Mouse (Mus musculus): ENCODE results near the gene Snd1. TPM values are rescaled to one million over a fixed set of nuclear protein-coding genes. Genes with fewer than 3 reads are reported as not detected.

Gene Snd1
- total and polyA plus RNA-seq, 3 experiments: 83.7 to 377 (median 210) TPM

- in situ Hi-C loops (cut with MboI; ENCODE audit: low pct_ligation_motif_present, low pct_unique_long_range_greater_than_20kb, low sequenced_read_pairs): no loop called here
- no peak for TF ChIP-seq JUND (conservative IDR thresholded peaks at IDR 0.05; ENCODE audit: low read depth, low read length)
- no peak for TF ChIP-seq SIN3A (IDR thresholded peaks at IDR 0.05; ENCODE audit: low read length)
- no peak for TF ChIP-seq EP300 (IDR thresholded peaks at IDR 0.05; ENCODE audit: low read length)
- no peak for TF ChIP-seq UBTF (IDR thresholded peaks at IDR 0.05; ENCODE audit: low read depth, low read length)
- no peak for TF ChIP-seq PAX5 (IDR thresholded peaks at IDR 0.05; ENCODE audit: low read length)
- TF ChIP-seq ZNF384 (IDR thresholded peaks at IDR 0.05; ENCODE audit: low read depth, low read length): no peak
- no peak for TF ChIP-seq NRF1 (IDR thresholded peaks at IDR 0.05; ENCODE audit: low read depth, low read length)
- no peak for TF ChIP-seq ZC3H11A (IDR thresholded peaks at IDR 0.05; ENCODE audit: low read depth, low read length)
- no peak for TF ChIP-seq MAZ (IDR thresholded peaks at IDR 0.05; ENCODE audit: low read depth, low read length)
- no peak for TF ChIP-seq CTCF (conservative IDR thresholded peaks at IDR 0.05 in 1 of 2, IDR thresholded peaks at IDR 0.05 in 1 of 2; ENCODE audit: low read depth in 2 of 2, low read length in 2 of 2)
- no peak for TF ChIP-seq MXI1 (IDR thresholded peaks at IDR 0.05; ENCODE audit: low read depth, low read length)
- TF ChIP-seq NELFE (IDR thresholded peaks at IDR 0.05; ENCODE audit: low read depth, low read length): no peak
- no peak for TF ChIP-seq RCOR1 (conservative IDR thresholded peaks at IDR 0.05; ENCODE audit: low read depth, low read length)
- TF ChIP-seq CHD1 (IDR thresholded peaks at IDR 0.05; ENCODE audit: low read depth, low read length): no peak
- no peak for TF ChIP-seq USF2 (conservative IDR thresholded peaks at IDR 0.05; ENCODE audit: low read depth, low read length)
- no peak for TF ChIP-seq POLR2A (IDR thresholded peaks at IDR 0.05; ENCODE audit: low read depth, low read length)
Measured at GRCm38 (mm10) chr6:28905301-28905700, 430.4 kb downstream of the Snd1 start.

GRCm38 (mm10) chr6:28909866-28910265 lies 434.9 kb downstream of the Snd1 start:
- Histone ChIP-seq H3K36me3 (replicated peaks in 1 of 2; ENCODE audit: control insufficient read depth in 1 of 2, insufficient read depth in 1 of 2, low read length in 1 of 2) (no peaks in the 10 kb centered on the region), H3K4me1 (ENCODE audit: control insufficient read depth in 1 of 2, insufficient read depth in 2 of 2) (no peaks in the 10 kb centered on the region), H3K27ac (ENCODE audit: insufficient read depth, low read depth) (no peak overlapping the region), H3K4me3 (replicated peaks in 1 of 3; ENCODE audit: low read depth in 2 of 3, low read length in 2 of 3, poor library complexity in 1 of 3) (no peak overlapping the region), H3K79me2 (replicated peaks; ENCODE audit: control insufficient read depth, extremely low read depth, insufficient read depth, poor library complexity, severe bottlenecking) (no peaks in the 10 kb centered on the region), H3K9ac (ENCODE audit: insufficient read depth, low read depth) (no peak overlapping the region), H3K27me3 (replicated peaks) (peaks cover 2% of the 10 kb centered on the region), H3K4me2 (ENCODE audit: insufficient read depth, low read depth, poor library complexity, severe bottlenecking) (no peak overlapping the region), H3K9me3 (replicated peaks; ENCODE audit: low read length) (peaks cover under 1% of the 10 kb centered on the region)
- dilution Hi-C loops (cut with MboI; ENCODE audit: extremely low pct_ligation_motif_present, extremely low pct_unique_long_range_greater_than_20kb, low sequenced_read_pairs): no loop called here
- in situ Hi-C loops (cut with MboI; ENCODE audit: low pct_ligation_motif_present, low pct_unique_long_range_greater_than_20kb, low sequenced_read_pairs): no loop called here
- DNase-seq (ENCODE audit: extremely low read depth): no peak
- no peak for TF ChIP-seq ZNF384 (IDR thresholded peaks at IDR 0.05; ENCODE audit: low read depth, low read length)
- TF ChIP-seq KAT2A (IDR thresholded peaks at IDR 0.05; ENCODE audit: insufficient replicate concordance, low read length): no peak
- TF ChIP-seq USF1 (IDR thresholded peaks at IDR 0.05; ENCODE audit: low read depth, low read length): no peak
- TF ChIP-seq CHD2 (IDR thresholded peaks at IDR 0.05; ENCODE audit: low read length): no peak

More at GRCm38 (mm10) chr6:28905301-28905700, 430.4 kb downstream of the Snd1 start:
- Histone ChIP-seq H3K27ac (ENCODE audit: insufficient read depth, low read depth) (no peak overlapping the region), H3K9me3 (replicated peaks; ENCODE audit: low read length) (no peaks in the 10 kb centered on the region), H3K4me3 (replicated peaks in 1 of 3; ENCODE audit: low read depth in 2 of 3, low read length in 2 of 3, poor library complexity in 1 of 3) (no peak overlapping the region), H3K4me2 (ENCODE audit: insufficient read depth, low read depth, poor library complexity, severe bottlenecking) (no peak overlapping the region), H3K4me1 (ENCODE audit: control insufficient read depth in 1 of 2, insufficient read depth in 2 of 2) (no peaks in the 10 kb centered on the region), H3K27me3 (replicated peaks) (no peaks in the 10 kb centered on the region), H3K79me2 (replicated peaks; ENCODE audit: control insufficient read depth, extremely low read depth, insufficient read depth, poor library complexity, severe bottlenecking) (no peaks in the 10 kb centered on the region), H3K36me3 (replicated peaks in 1 of 2; ENCODE audit: control insufficient read depth in 1 of 2, insufficient read depth in 1 of 2, low read length in 1 of 2) (no peaks in the 10 kb centered on the region), H3K9ac (ENCODE audit: insufficient read depth, low read depth) (no peak overlapping the region)
- dilution Hi-C loops (cut with MboI; ENCODE audit: extremely low pct_ligation_motif_present, extremely low pct_unique_long_range_greater_than_20kb, low sequenced_read_pairs): no loop called here
- no peak for DNase-seq (ENCODE audit: extremely low read depth)
